Mouse (Mus musculus) G1E-ER4 (cell line): ENCODE data around the gene Dscam. TPM values are rescaled to one million over a fixed set of nuclear protein-coding genes. Genes with fewer than 3 reads are reported as not detected.

ENCODE experiments used
- GATA1 ChIP-seq: IDR thresholded peaks from one replicate; pipeline ENCODE4 v1.8.0; 2012; ENCODE audit warnings: low read length, inconsistent platforms
- polyA plus RNA-seq: library from polyadenylated mRNA; stranded (reverse); fragments of >175 nt; gene quantifications from 2 replicates; pipeline ENCODE4 v1.2.3, GENCODE M21; 2012

Gene Dscam
- polyA plus RNA-seq, 1 experiment, result not detected

DNA sequence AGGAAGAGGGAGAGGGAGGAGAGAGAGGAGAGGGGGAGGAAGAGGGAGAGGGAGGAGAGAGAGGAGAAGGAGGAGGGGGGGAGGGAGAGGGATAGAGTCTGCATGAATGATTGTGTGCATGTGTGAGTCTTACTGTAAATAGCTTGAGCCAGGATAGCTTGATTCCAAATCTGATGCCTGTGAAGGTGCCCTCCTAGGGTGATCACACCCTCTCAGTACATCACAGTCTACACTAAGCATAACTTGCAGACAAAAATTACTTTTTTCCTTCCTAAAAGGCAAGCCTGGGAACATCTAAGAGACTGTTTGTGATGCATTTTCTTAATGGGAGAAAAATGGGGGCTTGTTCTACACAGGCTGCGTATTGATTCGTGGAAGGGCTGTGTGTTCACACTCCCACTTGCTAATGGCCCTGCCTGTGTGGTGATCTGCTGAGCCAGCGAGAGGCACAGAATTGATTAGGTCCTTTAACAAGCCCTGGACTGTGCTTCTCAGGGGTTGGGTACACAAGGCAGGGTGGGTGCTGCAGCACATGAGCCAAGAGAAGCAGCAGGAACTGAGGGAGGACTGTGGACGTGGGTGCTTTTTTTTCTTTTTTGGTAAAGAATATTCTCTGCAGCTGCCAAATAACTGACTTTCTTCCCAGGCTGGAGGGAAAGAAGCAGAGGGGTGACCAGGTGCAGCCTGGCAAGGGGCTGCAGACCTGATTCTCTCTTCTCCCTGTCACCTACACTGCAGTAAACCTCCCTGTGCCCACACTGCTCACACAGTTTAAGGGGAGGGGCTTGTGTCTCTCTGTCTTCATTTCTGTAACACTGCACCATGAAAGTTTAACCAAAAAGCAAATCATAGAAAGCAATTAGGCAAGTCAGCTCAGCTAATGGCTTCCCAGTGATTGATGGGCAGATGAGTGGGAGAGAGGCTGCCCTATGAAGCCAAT lies 161.2 kb downstream of the Dscam start:
- no peak for TF ChIP-seq GATA1

DNA sequence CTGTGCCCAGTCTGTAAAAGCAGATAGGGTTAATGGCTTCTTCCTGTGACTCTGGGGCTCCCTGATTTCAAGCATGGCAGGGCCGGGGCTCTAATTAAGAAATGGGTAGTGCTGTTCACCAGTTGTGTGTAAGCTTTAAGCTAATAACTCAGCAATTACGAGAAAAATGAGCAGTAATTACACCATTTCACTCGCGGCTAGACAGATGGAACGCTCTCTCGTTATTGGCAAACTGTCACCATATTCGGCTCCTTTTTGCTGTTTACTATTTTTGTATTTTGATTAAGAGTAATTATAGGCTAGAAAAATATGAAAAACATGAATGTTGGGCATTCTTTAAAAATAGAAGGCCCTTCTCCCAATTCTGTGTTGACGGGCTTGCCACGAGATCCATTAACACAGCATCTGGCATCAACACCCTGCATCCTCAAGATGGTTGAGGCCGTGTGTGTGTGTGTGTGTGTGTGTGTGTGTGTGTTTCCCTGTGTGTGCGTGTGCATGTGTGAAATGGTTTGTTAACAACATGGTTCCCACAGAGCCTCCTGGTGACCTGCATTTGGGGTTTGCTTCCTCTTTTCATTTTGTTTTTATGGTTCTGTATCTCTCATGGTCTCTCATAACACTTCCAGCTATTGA lies 162.5 kb downstream of the Dscam start:
- no peak for TF ChIP-seq GATA1

DNA sequence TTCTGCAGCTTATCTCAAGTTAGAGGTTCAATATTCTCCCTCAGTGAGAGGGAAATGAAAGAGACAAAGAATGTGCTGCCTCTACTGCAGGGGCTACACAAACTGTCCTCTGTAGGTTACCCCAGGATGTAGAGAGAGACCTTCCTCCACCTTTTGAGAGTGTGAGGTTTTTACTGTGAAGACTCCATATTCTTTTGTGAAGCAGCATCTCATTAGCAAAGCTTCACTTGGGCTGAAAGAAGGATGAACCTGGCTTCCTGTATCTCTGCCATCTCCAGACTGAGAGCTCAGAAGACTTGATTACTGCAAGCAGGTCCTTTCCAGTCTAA lies 163.7 kb downstream of the Dscam start:
- no peak for TF ChIP-seq GATA1

- peak; percentile 56 for TF ChIP-seq GATA1
These were observed 164.3 kb downstream of the Dscam start for GRCm38 (mm10) chr16:97006041-97006853.

- TF ChIP-seq GATA1, result no peak
These were observed 166.6 kb downstream of the Dscam start for GRCm38 (mm10) chr16:97003965-97004364.

DNA sequence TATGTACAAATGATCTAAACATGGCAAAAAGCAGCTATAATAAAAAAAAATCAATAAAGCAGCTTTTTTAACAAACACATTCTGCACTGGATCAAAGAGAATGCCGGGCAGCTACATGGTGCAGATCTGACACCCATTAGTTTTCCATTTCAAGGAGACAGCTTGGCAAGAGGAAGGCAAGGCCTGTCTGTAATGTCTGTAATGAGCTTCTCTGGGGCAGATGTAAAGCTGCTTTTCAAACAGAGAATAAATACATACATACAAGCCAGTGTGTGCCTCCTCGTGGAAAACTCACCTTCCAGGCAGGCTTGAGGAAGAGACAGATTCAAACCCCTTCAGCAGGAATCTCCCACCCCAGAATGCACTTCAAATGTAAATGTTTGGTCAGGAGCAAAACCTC lies 167.7 kb downstream of the Dscam start:
- no peak for TF ChIP-seq GATA1

DNA sequence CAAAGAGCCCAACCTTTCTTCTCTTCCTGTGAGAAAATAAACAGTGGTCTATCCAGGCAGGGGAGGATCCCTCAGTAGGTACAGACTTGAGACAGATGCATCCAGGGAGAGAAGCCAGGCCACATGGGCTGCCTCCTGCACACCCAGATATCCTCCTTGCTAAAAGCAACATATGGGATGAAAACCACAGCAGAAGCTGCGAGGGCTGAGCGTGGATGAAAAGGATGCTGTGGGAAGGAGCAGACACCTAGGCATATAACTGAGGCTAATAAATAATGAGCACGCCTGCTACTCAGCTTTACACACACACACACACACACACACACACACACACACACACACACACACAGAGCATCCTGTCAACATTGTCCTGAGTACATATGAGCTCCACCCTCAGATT lies 168.4 kb downstream of the Dscam start:
- TF ChIP-seq GATA1, result no peak

GRCm38 (mm10) chr16:96996854-96997253 lies 173.7 kb downstream of the Dscam start:
- no peak for TF ChIP-seq GATA1

DNA sequence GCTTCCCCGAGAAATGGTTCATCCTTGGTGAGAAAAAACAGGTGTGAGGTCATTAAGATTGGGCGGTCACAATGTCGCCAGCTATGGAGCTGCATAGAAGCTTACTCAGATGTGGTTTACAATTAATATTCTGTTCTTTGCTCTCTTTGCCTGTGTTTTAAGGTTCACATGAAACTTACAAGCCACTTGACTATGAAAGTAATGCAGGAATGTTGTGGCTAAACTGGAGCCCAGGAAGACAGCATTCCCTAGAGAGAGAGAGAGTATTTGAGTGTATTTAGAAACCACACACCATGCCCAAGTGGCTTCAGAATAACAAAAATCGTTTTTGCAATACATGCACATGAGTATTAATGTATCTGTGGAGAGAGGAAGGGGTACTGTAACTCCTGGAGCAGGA lies 174.7 kb downstream of the Dscam start:
- no peak for TF ChIP-seq GATA1

- TF ChIP-seq GATA1, result no peak
These were observed 183.2 kb downstream of the Dscam start for GRCm38 (mm10) chr16:96987396-96987795.

DNA sequence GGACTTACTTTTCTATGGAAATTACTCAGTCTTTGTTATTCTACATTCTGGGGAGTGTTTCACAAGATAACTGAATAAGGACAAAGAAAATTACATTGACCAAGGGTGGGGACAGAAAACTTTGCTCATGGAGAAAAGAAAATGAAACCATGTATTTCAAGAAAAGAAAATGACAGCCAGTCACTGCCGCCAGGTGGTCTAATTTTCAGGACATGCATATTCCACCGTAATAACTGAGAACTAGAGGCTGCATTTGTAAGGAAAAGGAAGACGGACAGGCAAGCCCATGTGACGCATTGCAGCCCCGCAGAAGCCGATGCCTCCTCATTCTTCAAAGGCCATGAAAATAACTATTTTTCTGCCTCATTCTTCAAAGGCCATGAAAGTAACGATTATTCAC lies 197.3 kb downstream of the Dscam start:
- TF ChIP-seq GATA1, result no peak

- TF ChIP-seq GATA1, result no peak
These were observed 198.8 kb downstream of the Dscam start for GRCm38 (mm10) chr16:96971768-96972167.

GRCm38 (mm10) chr16:96970412-96970811 lies 200.1 kb downstream of the Dscam start:
- no peak for TF ChIP-seq GATA1

DNA sequence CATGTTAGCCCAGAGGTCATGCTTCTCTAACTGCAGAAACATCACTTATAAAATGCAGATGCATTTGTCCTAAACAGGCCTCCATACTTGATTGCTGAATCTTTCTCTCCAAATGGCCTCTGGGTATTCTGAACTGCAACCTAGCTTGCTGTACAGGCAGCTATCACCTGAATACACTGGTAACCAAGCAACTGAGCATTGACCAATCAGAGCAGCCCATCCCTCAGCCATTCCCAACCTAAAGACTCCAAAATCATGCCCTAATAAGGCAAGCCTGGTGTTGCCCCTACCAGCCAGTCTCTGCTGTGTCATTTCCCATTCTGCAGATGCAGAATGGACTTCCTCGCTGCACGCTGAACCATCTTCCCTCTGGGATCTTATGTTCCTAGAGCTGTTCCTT lies 200.9 kb downstream of the Dscam start:
- no peak for TF ChIP-seq GATA1

DNA sequence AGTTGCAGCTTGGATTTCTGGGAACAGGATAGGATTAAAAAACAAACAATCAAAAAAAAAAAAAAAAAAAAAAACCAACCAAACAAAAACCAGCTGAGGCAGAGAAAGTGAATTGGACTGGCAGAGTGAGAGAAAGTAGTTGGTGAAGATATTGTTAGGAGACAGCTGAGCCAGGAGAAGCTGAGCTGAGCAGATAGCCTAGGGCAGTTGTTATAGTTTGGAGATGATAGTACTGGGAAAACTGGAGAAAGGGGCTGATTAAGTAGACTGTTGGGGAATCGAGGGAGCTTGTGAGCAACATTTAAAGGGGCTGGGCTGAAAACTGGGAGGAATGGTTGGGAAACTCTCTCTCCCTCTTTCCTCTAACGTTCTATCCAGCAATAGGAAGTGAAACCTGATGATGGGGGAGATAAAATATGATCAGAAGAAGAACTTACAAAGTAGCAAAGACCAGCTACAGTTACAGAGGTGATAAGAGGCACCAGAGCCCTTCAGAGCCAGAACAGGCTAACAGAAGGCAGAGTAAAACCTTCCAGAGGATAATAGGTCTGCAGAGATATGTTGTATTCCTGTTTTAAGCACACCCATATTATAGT lies 201.6 kb downstream of the Dscam start:
- no peak for TF ChIP-seq GATA1

GRCm38 (mm10) chr16:96959695-96960094 lies 210.9 kb downstream of the Dscam start:
- TF ChIP-seq GATA1, result no peak
